Mouse (Mus musculus) 3134 (cell line): ENCODE results near the gene Theg.

ENCODE experiments used
- DNase-seq: peaks from one replicate; pipeline ENCODE4 v3.0.0-alpha.2; 2011; ENCODE audit warnings: low spot score; ENCODE audit not compliant: insufficient read length; ENCODE audit errors: extremely low read depth

The Theg gene

GRCm38 (mm10) chr10:79587061-79587751 lies at the start of gene Theg:
TSS of gene Theg (minus strand) at chr10:79587331.
- DNase-seq = no peak

GRCm38 (mm10) chr10:79636287-79636686 lies 49.2 kb upstream of the Theg start:
- no peak for DNase-seq

- peak; percentile 71 for DNase-seq
Observed at GRCm38 (mm10) chr10:79633006-79633777, 46.1 kb upstream of the Theg start.

- no peak for DNase-seq
Observed at GRCm38 (mm10) chr10:79631432-79631831, 44.3 kb upstream of the Theg start.

GRCm38 (mm10) chr10:79628377-79628776 lies 41.2 kb upstream of the Theg start:
- no peak for DNase-seq

- peak; percentile 86 for DNase-seq
Observed at GRCm38 (mm10) chr10:79626156-79626555, 39.0 kb upstream of the Theg start.

GRCm38 (mm10) chr10:79625398-79625797 lies 38.3 kb upstream of the Theg start:
- no peak for DNase-seq

GRCm38 (mm10) chr10:79623950-79624349 lies 36.8 kb upstream of the Theg start:
- peak; percentile 74 for DNase-seq

GRCm38 (mm10) chr10:79616376-79616775 lies 29.2 kb upstream of the Theg start:
- DNase-seq = no peak

GRCm38 (mm10) chr10:79615860-79616259 lies 28.7 kb upstream of the Theg start:
- DNase-seq = no peak

GRCm38 (mm10) chr10:79614305-79614643 lies 27.1 kb upstream of the Theg start:
- DNase-seq = no peak

GRCm38 (mm10) chr10:79613578-79614304 lies 26.6 kb upstream of the Theg start, which contains the start of gene C2cd4c:
TSS of gene C2cd4c (minus strand) at chr10:79614025.
- DNase-seq = no peak

- no peak for DNase-seq
Observed at GRCm38 (mm10) chr10:79612192-79613135, 25.3 kb upstream of the Theg start.

GRCm38 (mm10) chr10:79611296-79611695 lies 24.2 kb upstream of the Theg start:
- DNase-seq = no peak

- DNase-seq = no peak
Observed at GRCm38 (mm10) chr10:79609276-79609675, 22.1 kb upstream of the Theg start.

GRCm38 (mm10) chr10:79607892-79608291 lies 20.8 kb upstream of the Theg start:
- DNase-seq = no peak

- DNase-seq = no peak
Observed at GRCm38 (mm10) chr10:79606537-79606936, 19.4 kb upstream of the Theg start.

GRCm38 (mm10) chr10:79597936-79598230 lies 10.8 kb upstream of the Theg start:
- DNase-seq = no peak

- no peak for DNase-seq
Observed at GRCm38 (mm10) chr10:79597051-79597935, 10.2 kb upstream of the Theg start.

GRCm38 (mm10) chr10:79595590-79595929 lies 8.4 kb upstream of the Theg start:
- no peak for DNase-seq
